Mouse (Mus musculus) ES-E14 (cell line): Measurements from ENCODE around the gene Cacng8. TPM values are rescaled to one million over a fixed set of nuclear protein-coding genes. Genes with fewer than 3 reads are reported as not detected.

Experiments used
- DNase-seq: peaks from one replicate; pipeline ENCODE4 v3.0.0-alpha.2; 2013; ENCODE audit warnings: low read depth, low spot score
- H3K27ac ChIP-seq: 2 replicates; pipeline ENCODE4 v1.5.1; 2012; ENCODE audit warnings: low read depth, mild to moderate bottlenecking, low read length, moderate library complexity, mixed read lengths; ENCODE audit not compliant: poor library complexity, insufficient read depth, severe bottlenecking
- H3K36me3 ChIP-seq: 2 replicates; pipeline ENCODE4 v1.6.1; 2012; ENCODE audit warnings: mild to moderate bottlenecking, low read length, moderate library complexity, mixed read lengths; ENCODE audit not compliant: control insufficient read depth, poor library complexity, insufficient read depth, severe bottlenecking
- H3K4me1 ChIP-seq, 2 experiments: fragments of 150-350 bp in 1 of 2; sonication (generic) in 1 of 2; 2 replicates each; pipeline ENCODE4 v1.6.1; 2012; ENCODE audit warnings: low read length in 2 of 2, mild to moderate bottlenecking in 1 of 2, mixed read lengths in 1 of 2; ENCODE audit not compliant: control insufficient read depth in 2 of 2, insufficient read depth in 2 of 2, poor library complexity in 1 of 2
- H3K4me3 ChIP-seq, 2 experiments: fragments of 150-350 bp in 1 of 2; sonication (generic) in 1 of 2; 2 replicates each; pipeline ENCODE4 v1.5.1; 2012; ENCODE audit warnings: low read length in 2 of 2, low read depth in 1 of 2, mild to moderate bottlenecking in 1 of 2, mixed read lengths in 1 of 2; ENCODE audit not compliant: insufficient read depth in 1 of 2, poor library complexity in 1 of 2, severe bottlenecking in 1 of 2
- H3K9ac ChIP-seq: 2 replicates; pipeline ENCODE4 v1.6.1; 2012; ENCODE audit warnings: low read depth, mild to moderate bottlenecking, low read length, mixed read lengths; ENCODE audit not compliant: poor library complexity, insufficient read depth, severe bottlenecking
- H3K9me3 ChIP-seq: fragments of 150-350 bp; sonication (generic); 2 replicates; pipeline ENCODE4 v1.6.1; 2012; ENCODE audit warnings: low read depth, mild to moderate bottlenecking, low read length; ENCODE audit not compliant: control insufficient read depth, insufficient read depth
- CHD2 ChIP-seq: IDR thresholded peaks from 2 replicates; pipeline ENCODE4 v1.6.1; 2014; ENCODE audit warnings: mild to moderate bottlenecking, low read depth, low read length, inconsistent platforms
- HCFC1 ChIP-seq: IDR thresholded peaks from 2 replicates; pipeline ENCODE4 v1.6.1; 2012; ENCODE audit warnings: low read length, inconsistent platforms, borderline replicate concordance; ENCODE audit not compliant: insufficient read depth
- MAFK ChIP-seq: IDR thresholded peaks from 2 replicates; pipeline ENCODE4 v1.6.1; 2014; ENCODE audit warnings: mild to moderate bottlenecking, low read depth, low read length, inconsistent platforms; ENCODE audit not compliant: insufficient read depth
- ZC3H11A ChIP-seq: IDR thresholded peaks from 2 replicates; pipeline ENCODE4 v1.6.1; 2012; ENCODE audit warnings: low read depth, mild to moderate bottlenecking, inconsistent platforms, low read length, borderline replicate concordance
- ZNF384 ChIP-seq: IDR thresholded peaks from 2 replicates; pipeline ENCODE4 v1.6.1; 2012; ENCODE audit warnings: low read depth, low read length, inconsistent platforms
- in situ Hi-C, 2 experiments: fragments of 600-800 bp; cut with MboI; formaldehyde crosslinking; loops; one replicate each; pipeline ENCODE4 v1.15.1; 2025; ENCODE audit warnings: low sequenced_read_pairs in 2 of 2, inconsistent platforms in 1 of 2; ENCODE audit not compliant: unreplicated experiment in 2 of 2
- total RNA-seq: library from RNA; depleted of rRNA; stranded (reverse); fragments of 300-350 nt; gene quantifications from 2 replicates; pipeline ENCODE4 v1.2.3, GENCODE M21; 2012

The Cacng8 gene
- total RNA-seq, 1 experiment, result 7.8 TPM

- Histone ChIP-seq H3K4me3 (no peak overlapping the region), H3K4me1 (peaks cover 17% of the 10 kb centered on the region in 2 experiments), H3K36me3 (peaks cover 11% of the 10 kb centered on the region; the same call in 1 of the 2 replicates), H3K9me3 (no peaks in the 10 kb centered on the region), H3K9ac (peak overlapping the region; percentile 61; the same call in 1 of the 2 replicates), H3K27ac (peak overlapping the region; percentile 100)
- DNase-seq, result no peak
- no peak for TF ChIP-seq ZNF384
- peak; percentile 39; the same call in 1 of the 2 replicates for TF ChIP-seq CHD2
- in situ Hi-C loops, result no loop called here
Measured at GRCm38 (mm10) chr7:3348326-3348725, 42.2 kb upstream of the Cacng8 start.

GRCm38 (mm10) chr7:3349775-3350174 is 40.7 kb upstream of the Cacng8 start:
- TF ChIP-seq CHD2, result no peak
- TF ChIP-seq MAFK, result no peak
- TF ChIP-seq HCFC1, result no peak
- no peak for TF ChIP-seq ZC3H11A
- TF ChIP-seq ZNF384, result no peak
- in situ Hi-C loops, result no loop called here
- no peak for DNase-seq
- Histone ChIP-seq H3K36me3 (peaks cover 9% of the 10 kb centered on the region; the same call in 1 of the 2 replicates), H3K9ac (peak overlapping the region; percentile 41; the same call in 1 of the 2 replicates), H3K9me3 (no peaks in the 10 kb centered on the region), H3K4me1 (peaks cover 17 to 22% of the 10 kb centered on the region in 2 experiments), H3K4me3 (peak overlapping the region in 1 of 2 experiments; percentile 0; a peak in 1 of 4 replicates), H3K27ac (peak overlapping the region; percentile 100)

DNA sequence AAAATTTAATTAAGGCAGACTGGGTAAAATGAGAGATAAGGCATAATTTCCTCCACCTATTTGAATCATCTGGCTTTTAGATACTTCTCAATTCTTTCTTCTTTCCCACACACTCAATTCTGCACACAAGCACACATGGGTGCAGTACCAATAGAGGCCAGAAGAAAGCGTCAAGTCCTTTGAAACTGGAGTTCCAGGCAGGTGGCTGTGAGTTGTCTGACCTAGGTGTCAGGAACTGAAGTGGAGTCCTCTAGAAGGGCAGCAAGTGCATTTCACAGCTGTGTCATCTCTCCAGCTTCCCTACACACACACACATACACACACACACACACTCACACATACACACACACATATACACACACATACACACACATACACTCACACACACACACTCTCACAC is 38.9 kb upstream of the Cacng8 start:
- no peak for DNase-seq
- Histone ChIP-seq H3K27ac (no peak overlapping the region), H3K36me3 (peaks cover 9% of the 10 kb centered on the region; the same call in 1 of the 2 replicates), H3K9ac (no peak overlapping the region), H3K9me3 (no peaks in the 10 kb centered on the region), H3K4me3 (no peak overlapping the region), H3K4me1 (peaks cover 14 to 21% of the 10 kb centered on the region in 2 experiments)
- TF ChIP-seq ZNF384, result no peak
- TF ChIP-seq CHD2, result no peak
- no peak for TF ChIP-seq ZC3H11A
- TF ChIP-seq MAFK, result no peak
- no peak for TF ChIP-seq HCFC1
- in situ Hi-C loops, result no loop called here

- no peak for DNase-seq
- no peak for TF ChIP-seq CHD2
- Histone ChIP-seq H3K9me3 (no peaks in the 10 kb centered on the region), H3K27ac (no peak overlapping the region), H3K9ac (no peak overlapping the region), H3K36me3 (peaks cover 11% of the 10 kb centered on the region; the same call in 1 of the 2 replicates), H3K4me1 (peaks cover 1 to 11% of the 10 kb centered on the region in 2 experiments), H3K4me3 (no peak overlapping the region)
- in situ Hi-C loops, result no loop called here
Measured at GRCm38 (mm10) chr7:3354850-3355249, 35.6 kb upstream of the Cacng8 start.

DNA sequence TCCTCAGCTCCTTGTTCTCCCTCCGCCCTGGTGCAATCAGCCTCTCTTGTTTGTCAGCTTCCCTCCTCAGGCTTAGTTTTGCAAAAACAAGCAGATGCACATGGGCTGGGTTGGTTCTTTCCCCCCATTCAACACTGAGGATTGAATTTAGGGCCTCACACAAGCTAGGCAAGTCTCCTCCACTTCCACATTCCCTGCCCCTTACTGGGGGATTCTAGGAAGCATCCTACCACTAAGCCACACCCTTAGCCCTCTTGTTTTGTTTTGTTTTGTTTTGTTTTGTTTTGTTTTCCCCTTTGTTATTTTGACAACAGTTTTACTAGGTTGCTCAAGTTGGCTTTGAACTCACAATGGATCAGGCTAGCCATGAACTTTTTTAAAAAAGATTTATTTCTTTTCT is 29.8 kb upstream of the Cacng8 start:
- H3K9me3 ChIP-seq, result no peaks in the 10 kb centered on the region
- no peak for DNase-seq
- H3K4me1 ChIP-seq, result peaks cover 9 to 19% of the 10 kb centered on the region in 2 experiments; a peak in 3 of 4 replicates
- no peak overlapping the region for H3K4me3 ChIP-seq
- H3K27ac ChIP-seq, result peak overlapping the region; percentile 24; the same call in 1 of the 2 replicates
- H3K36me3 ChIP-seq, result peaks cover 4% of the 10 kb centered on the region; the same call in 1 of the 2 replicates
- in situ Hi-C loops, result no loop called here
- no peak for TF ChIP-seq ZNF384
- TF ChIP-seq HCFC1, result no peak
- TF ChIP-seq MAFK, result no peak
- no peak for TF ChIP-seq CHD2
- TF ChIP-seq ZC3H11A, result no peak
- no peak overlapping the region for H3K9ac ChIP-seq
